Mouse (Mus musculus): Measurements from ENCODE around the gene Pigv.

The Pigv gene

DNA sequence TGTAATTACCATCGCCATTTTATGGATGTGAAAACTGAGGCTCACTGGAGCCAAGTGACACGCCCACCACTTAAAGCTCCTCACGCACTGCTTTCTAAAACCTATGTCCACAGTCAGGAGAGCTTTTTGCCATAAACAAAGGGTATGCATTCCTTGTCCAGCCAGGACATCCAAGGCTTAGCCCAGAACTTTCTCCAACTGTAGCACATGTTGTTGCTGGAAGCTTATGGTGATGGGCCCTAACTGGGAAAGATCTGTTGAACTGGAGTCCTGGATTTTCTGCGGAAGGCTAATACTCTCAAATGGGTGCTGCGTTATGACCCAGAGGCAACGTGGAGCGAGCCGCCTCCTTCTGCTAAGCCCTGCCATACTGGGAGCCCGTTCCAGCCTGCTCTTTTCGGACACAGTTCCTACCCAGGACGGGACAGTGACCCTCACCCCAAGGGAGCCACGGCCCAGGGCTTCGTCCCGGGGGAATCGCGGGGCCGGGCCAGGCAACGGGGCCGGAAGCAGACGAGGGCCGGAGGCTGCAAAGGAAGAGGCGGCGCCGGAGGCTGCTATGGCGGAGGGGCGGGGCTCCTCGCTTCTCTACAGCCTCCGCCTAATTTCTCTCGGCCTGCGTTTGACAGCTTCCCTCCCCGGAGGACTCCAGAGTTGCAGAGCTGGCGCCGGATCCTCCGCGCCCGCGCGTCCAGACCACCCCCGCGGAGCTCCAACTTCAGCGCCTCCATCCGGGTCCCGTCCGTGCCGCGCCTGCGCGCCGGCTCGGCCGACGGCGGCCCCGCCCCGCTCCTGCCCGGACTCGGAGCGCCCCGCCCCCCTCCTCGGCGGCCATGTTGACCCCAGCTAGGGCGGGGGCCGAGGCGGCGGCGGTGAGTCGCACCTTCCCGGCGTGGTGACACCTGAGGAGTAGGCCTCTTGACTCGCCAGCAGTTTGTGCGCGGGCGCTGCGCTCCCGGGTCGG lies at the start of gene Pigv:
TSS of gene Pigv (minus strand) at position 767 of the 964 bp plus-strand sequence.
- peak; percentile 87 for DNase-seq (ENCODE audit: low read depth, low spot score)

DNA sequence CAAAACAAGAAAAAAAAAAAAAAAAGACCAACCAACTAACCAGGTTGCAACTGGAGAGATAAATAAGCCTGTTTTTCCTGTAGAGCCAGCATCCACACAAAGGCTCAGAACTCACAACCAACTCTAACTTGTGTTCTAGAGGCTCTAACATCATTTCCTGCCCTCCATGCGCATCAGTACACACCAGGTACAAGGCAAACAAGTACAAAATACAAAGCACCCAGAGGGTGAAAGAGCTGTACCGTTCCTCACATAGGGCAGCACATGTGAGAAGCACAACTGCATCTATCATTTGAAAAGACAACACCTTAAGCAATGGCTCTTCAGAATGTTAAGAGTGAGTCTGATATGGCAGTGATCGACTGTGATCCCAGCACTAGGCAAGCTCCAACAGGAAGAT lies 47.3 kb upstream of the Pigv start:
- no peak for DNase-seq (ENCODE audit: low read depth, low spot score)

DNA sequence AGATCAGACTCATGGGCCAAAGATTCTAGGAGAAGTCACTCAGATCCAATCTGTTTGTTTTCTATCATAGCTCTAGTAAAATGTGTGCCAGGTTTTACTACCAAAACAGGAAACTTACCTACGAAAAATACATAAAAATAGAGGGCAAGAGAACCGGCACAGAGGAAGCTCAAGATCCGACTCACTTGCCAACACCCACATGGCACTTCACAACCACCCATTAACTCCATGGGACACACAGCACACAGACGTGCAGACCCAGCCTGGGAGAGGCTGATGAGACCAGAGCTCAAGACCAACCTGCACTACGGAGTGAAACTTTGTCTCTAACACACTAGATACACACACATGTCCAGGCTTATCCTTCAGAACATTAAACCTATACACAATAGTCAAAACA lies 40.3 kb upstream of the Pigv start:
- no peak for DNase-seq (ENCODE audit: low read depth, low spot score)

DNA sequence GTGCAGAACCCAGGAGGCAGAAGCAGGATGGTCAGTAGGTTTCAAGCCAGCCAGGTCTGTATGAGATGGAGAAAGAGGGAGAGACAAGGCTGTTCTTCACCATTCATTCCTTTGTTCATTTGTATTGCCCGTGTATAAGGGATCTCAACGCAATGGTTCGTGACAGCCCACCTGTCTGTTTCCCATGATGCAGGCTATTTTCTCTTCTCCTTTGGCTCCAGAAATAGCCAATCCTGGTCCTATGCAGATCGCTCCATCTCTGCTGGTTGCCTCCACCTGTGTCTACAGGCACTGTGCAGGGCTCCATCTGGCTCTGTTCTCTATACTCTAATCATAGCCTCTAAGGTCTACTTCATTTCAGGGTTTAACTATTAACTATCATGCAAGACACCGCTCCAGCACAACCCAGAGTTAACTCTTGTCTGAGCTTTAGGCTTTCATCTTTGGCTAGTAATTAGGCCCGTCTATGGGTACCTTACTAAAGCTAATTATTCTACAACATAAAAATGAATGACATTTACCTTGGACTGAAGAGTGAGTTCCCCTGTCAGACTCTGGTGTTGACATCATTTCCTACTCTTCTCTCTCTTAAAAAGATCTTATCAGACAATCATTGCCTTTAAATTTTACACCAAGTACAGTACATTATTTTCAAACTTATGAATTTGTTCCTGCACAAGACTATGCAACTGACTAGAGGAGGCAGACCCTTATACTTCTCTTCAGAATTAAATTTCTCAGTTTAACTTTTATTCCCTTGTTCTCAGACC lies 39.0 kb upstream of the Pigv start:
- no peak for DNase-seq (ENCODE audit: low read depth, low spot score)

DNA sequence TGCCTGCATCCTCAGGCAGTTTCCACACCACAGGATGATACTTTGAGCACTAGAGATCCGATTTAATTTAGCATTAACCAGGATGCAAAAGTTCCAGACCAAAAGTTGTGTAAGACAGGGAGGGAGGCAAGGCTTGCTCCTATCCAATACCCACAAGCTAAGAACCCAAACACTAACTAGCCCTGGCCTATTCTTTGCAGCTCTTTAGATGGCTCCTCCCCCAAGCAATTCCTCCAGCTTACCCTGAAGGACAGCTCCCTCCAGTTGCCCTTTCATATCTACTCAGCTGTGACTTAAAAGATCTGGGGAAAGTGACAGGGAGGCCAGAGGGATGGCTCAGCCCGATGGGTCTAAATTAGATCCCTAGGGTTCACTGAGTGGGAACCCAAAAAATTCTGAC lies 36.9 kb upstream of the Pigv start:
- DNase-seq (ENCODE audit: low read depth, low spot score) = no peak

DNA sequence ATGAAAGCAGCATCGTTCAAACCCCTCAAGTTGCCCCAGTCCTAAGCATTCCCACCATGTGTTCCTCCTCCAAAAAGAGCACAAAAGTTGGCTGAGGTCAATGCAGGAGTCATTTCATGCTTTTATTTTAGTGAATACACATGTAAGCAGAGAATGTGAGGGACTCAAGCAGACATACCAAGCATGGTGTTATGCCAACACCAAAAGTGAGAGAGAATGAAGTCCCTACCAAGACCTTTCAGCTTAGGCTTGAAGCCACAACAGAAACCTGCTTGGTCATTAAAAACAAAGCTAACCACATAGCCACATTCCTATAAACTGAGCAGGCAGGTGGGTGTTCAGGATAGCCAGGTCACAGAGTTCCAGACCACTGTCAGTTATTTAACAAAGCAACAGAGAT lies 35.0 kb upstream of the Pigv start:
- no peak for DNase-seq (ENCODE audit: low read depth, low spot score)

DNA sequence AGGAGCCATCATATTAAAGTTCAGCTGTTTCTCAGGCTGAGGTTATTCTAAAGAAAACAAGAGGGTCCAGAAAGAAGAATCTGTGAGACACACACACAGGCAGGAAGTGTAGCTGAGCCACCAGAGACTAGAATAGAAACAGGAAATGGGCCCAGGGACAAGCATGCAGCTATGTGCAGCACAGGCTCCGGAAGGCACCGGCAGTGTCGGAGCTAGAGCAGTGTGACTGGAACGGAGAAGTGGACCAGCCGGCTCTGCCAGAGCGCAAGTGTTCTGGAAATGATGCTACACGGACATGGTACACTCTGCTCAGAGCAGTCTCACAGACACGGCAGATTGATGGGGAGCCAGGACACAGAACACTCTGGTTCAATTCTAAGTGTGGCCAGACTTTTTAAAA lies 34.5 kb upstream of the Pigv start:
- no peak for DNase-seq (ENCODE audit: low read depth, low spot score)

DNA sequence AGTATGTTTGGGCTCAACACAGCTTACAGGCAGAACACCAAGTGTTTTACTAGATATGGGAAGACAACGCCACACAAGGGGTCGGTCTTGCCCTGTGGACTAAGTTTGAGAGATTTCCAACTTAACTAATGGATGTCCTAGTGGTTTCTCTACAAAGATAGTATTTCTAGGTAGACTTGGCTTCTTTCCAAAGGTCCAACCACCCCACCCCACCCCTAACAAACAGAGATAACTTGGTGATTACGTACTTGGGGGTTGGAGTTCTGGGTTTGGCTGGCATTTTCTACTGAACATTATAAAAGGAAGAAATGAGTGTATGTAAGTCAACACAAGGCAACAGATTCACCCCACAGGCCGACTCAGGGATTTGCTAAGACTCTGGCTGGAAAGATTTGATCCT lies 32.6 kb upstream of the Pigv start:
- no peak for DNase-seq (ENCODE audit: low read depth, low spot score)

DNA sequence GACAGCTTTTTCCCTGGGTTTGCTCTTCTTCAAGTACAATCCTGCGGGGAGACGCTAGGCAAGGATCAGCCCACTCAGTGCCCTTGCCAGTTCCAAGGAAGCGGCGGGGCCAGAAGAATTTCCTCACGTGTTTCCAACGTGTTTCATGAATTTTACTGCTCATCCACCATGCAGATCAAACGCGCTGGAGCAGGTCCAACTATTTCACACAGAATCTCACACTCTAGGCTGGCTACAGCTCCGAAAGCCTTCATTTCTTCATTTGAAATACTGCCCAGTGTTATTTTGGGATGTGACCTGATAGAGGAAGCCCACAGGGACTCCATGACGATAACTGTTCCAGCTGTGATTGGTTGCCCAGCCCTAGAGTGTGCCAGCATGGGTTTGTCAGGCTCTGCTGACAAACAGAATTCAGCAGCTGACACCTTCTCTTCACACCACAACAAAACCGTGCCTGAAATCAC lies 28.5 kb upstream of the Pigv start:
- DNase-seq (ENCODE audit: low read depth, low spot score) = no peak

DNA sequence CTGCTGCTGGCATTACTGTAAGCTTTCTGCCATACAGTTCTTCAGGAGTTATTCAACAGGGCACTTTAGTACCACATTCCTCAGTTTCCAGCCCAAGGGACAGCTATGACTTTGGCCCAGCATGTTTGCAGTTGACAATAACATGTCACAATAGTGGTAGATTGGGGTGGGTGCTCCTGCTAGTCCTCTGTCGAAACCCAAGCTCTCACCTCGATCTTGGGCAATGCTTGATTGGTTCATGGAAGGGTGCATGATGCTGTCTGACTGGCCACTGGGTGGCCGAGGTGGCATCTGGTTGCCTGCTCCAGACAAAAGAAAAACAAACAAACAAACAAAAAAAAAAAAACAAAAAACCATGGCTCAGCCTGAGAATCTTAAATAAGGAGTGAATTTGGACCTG lies 22.9 kb upstream of the Pigv start:
- DNase-seq (ENCODE audit: low read depth, low spot score) = no peak

DNA sequence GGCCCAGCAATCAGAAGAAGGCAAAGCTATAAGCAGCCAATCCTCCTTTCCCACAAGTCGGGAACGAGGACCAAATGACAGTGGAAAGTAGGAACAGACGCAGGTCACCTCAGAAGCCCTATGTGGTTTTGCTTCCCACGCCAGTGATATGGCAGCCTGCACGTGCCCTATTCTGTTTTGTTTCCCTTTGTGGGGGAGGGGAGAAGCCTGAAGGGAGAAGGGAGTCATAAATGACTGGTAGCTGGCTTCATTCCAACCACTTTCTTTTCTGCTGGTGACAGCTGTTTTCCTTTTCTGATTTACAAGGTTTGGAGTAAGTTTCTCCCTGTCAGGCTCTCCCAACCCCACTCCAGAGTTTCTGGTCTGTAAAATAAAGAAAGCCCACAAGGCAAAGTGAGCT lies 17.8 kb upstream of the Pigv start:
- no peak for DNase-seq (ENCODE audit: low read depth, low spot score)

DNA sequence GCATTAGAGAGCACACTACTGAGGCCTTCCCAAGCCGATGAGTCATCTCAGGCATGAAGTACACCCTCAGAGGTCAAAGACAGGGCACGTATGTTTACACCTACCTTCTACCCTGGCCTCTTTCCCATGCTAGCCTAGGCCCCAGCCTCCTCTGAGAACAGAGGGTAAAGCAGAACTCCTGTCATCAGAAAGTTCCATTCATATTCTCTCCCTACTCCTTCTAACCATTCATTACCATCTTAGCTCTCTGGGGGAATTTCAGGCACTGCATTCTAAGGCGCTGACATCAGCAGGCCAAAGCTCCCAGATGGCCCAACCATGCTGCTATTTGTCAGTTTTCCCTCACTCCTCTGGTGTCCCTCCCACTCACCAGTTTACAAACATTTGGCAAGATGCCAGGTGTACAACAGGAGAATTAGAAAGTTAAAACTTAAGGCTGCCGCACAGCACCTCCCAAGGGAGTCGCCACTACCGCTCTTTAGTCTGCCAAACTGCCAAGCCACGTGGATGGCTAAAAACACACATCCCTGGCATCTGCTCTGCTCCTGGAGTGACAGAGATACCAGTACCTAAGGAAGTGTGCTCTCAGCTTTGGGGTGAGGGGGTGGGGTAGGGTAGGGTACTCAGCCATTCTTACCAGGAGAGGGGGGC lies 16.1 kb upstream of the Pigv start:
- DNase-seq (ENCODE audit: low read depth, low spot score) = no peak

DNA sequence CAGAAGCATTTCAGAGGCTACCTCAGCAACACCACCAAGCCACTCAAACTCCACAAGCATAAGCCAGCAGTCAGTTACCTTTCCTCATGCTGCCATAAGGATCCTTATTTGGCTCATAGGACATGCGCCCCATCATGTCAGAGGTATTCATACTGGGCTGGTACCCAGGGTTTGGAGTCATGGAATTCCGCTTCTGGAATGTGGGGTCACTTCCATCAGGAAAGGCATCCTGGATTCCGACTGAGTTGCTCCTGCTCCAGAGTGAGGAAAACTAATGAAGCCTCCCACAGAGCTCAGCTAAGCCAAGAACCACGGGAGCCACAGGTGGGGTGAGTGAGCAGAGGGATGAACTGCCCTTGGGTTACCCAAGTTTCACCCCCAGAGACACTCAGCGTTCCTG lies 14.7 kb upstream of the Pigv start:
- DNase-seq (ENCODE audit: low read depth, low spot score) = no peak

DNA sequence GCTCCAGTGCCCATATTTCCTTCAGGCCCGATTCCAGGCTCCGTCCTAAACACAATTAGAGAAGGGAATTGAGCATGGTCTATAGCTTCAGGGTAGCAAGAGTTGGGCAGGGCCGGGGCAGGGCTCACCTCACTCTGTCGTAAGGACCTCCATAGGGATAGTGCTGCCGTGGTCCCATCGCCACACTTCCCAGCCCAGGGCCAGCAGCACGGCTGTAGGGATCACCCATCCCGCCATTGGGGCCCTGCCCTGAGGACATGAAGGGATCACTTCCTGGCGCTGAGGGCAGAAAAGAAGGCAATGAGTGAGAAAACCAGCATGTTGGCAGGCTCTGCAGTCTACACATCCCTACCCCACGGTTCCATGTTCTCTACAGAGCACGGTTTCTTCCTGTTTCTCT lies 14.1 kb upstream of the Pigv start:
- DNase-seq (ENCODE audit: low read depth, low spot score) = no peak

DNA sequence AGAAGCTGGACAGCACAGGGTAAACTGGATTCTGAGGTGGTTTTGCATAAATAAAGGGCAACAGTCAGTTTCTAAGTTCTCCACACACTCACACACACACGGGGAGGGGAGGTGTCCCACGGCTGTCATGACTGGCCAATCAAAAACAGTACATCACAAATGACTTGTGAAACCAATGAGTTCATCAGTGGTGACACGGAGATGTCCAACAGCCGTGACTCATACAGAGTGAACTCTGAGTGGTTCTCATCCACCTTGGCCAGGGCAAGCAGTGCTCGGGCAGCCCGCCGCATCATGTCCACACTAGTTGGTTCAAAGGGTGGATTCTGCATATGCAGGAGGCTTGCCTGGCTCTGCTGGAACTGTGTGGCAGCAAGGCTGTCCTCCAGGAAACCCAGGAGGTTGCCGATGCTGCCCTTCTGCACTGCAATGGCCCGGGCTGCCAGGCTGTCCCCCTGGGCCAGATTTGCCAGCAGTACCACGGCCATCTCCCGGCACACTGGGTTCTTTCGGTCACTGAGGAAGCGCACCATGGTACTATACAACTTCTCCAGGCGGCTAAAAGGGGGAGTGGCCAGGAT lies 7.8 kb upstream of the Pigv start:
- DNase-seq (ENCODE audit: low read depth, low spot score) = no peak

DNA sequence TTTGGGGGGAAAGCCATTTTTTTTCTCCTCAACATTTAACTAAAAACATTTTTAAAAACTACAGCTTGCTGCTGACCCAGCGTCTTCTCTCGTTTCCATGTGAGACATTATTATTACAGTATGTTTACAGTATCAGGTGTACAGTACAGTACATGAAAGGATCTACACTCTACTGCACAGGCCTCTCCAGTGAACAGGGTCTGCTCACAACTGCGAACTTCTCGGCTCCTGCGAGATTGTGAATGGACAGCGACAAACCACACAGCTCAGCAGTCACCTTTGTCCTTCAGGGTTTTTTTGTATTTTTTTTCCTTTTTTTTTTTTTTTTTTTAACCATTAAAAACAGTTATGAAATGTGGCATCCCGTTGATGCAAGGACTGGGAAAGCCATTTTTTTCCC lies 7.2 kb upstream of the Pigv start:
- DNase-seq (ENCODE audit: low read depth, low spot score) = no peak

DNA sequence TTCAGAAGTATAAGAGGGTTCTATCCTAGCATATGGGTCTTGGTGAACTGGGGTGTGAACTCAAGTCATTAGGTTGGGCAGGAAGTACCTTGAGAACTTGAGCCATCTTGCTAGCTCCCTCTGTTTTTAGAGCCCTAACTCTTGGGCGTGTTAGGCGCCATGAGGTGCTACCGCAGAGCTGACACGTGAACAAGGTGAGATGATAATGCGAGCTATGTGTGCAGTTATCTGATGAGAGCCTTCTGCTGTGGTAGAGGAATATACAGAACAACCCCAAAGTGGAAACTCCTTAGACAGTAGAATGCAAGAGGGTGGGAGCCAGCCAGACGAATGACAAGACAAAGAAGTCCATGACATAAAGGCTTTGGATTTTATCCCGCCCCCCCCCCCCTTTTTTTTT lies 4.8 kb upstream of the Pigv start:
- DNase-seq (ENCODE audit: low read depth, low spot score) = no peak

DNA sequence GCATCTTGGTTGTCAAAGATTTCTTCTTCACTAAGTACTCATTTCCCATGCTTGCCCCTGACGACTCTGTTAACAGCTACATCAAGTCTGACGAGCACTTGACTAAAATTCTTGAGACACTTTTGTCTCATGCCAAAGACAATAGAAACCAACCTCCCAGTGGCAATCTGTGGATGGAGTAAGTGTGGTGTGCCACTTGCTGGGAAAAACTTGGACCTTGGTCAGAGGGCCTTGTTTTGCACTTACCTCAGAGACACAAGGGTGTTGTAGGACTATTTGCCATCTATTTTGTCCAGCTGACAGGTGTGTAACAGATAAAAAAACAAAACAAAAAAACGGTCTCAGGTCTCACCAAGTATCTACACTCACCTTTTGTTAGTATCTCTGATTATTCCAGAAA lies 3.7 kb upstream of the Pigv start:
- DNase-seq (ENCODE audit: low read depth, low spot score) = no peak

DNA sequence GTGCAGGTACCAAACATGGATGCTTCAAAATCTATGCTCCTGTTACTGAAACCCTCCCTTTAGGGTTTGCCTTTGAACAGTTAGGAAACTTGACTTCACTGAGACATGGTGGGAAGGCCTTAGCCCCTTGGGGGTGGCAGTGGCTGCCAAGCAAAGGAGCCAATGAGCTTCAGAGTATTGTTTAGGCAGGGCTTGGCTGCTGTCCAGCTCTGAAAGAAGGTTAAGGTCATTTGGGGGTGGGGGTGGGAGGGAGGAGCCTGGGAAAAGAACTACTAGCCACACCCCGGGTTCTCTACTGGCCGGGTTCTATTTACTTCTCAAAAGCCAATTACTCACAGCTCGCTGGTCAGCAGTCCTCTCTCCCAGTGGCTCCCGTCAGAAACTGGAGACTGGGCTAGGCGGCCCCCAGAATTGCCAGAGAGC lies 3.2 kb upstream of the Pigv start:
- DNase-seq (ENCODE audit: low read depth, low spot score) = no peak

DNA sequence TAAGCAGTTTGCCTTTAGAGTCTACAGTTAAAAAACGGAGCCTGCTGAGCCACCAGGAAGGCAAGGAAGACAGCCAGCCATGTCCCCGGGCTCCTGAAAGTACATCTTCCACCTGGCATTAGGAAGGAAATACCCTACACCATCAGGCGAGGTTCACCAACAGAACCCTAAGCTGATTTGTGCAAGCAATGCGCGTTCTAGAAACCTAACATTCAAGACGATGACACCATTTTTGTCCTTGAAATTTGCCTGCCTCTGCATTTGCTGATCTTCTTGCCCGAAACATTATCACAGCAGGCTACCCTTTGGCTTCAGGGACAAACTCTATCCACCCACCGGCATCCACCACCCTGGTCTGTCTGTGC lies 1.9 kb upstream of the Pigv start:
- DNase-seq (ENCODE audit: low read depth, low spot score) = no peak

DNA sequence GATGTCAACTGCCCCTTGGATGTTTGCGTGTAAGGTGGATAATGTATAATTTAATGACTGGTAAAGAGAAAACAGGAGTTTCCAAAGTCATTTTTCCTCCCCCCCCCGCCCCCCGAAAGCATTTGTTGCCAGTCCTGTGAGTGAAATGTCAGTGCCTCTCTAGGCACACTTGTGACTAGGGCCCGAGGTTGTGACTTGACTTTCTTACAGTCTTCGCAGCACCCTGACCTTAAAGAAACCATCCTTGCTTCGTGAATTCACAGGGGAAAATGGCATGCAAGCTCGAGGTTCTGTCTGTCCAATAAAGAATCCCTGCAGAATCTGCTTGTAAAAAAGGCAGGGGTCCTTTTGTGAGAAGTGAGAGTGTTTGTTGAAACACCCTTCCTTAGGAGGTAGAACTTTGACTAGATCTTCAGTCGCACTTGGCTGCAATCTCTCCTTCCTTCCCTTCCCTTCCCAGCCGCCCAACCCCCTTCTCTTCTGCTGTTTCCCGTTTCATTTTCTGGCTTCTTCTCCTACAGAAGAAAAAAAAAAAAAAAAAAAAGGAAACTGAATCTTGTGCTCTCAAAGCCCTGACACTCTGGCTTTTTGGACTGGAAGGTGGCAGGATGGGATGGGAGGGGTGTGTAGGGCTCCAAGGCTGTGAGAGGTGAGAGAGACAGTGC lies 1.4 kb upstream of the Pigv start:
- peak; percentile 15 for DNase-seq (ENCODE audit: low read depth, low spot score)

Measured in c-Kit-negative CD71-positive TER-119-positive erythroid progenitor cells, embryonic 14.5 days (primary cell).